Mouse (Mus musculus) hindbrain, embryonic 14.5 days (tissue): ENCODE data around the gene Efs. TPM values are rescaled to one million over a fixed set of nuclear protein-coding genes. Genes with fewer than 3 reads are reported as not detected.

Experiments used
- ATAC-seq: fragments of 200-750 bp; cut with Nextera tagmentation; 2 replicates; pipeline ENCODE4 v1.8.0; 2017; ENCODE audit warnings: moderate number of reproducible peaks, mild to moderate bottlenecking, moderate TSS enrichment, moderate library complexity; ENCODE audit not compliant: low FRiP score
- DNase-seq: peaks from one replicate; pipeline ENCODE4 v3.0.0-alpha.2; 2015; ENCODE audit warnings: low spot score
- H3K27ac ChIP-seq: fragments of 300-500 bp; sonication (generic); 2 replicates; pipeline ENCODE4 v1.5.1; 2014; ENCODE audit warnings: mild to moderate bottlenecking, moderate library complexity
- H3K27me3 ChIP-seq: fragments of 300-500 bp; sonication (generic); 2 replicates; pipeline ENCODE4 v1.6.1; 2014; ENCODE audit warnings: mild to moderate bottlenecking, low read length, mixed read lengths; ENCODE audit not compliant: control insufficient read depth, insufficient read depth
- H3K36me3 ChIP-seq: fragments of 300-500 bp; sonication (generic); replicated peaks from 2 replicates; pipeline ENCODE4 v1.6.1; 2014; ENCODE audit not compliant: control insufficient read depth, insufficient read depth
- H3K4me1 ChIP-seq: fragments of 300-500 bp; sonication (generic); replicated peaks from 2 replicates; pipeline ENCODE4 v1.6.1; 2014; ENCODE audit warnings: antibody characterized with exemption, low read length, mixed read lengths; ENCODE audit not compliant: control insufficient read depth, insufficient read depth
- H3K4me2 ChIP-seq: fragments of 300-500 bp; sonication (generic); replicated peaks from 2 replicates; pipeline ENCODE4 v1.6.1; 2014; ENCODE audit warnings: mild to moderate bottlenecking, moderate library complexity
- H3K4me3 ChIP-seq: fragments of 300-500 bp; sonication (generic); replicated peaks from 2 replicates; pipeline ENCODE4 v1.5.1; 2014; ENCODE audit warnings: mild to moderate bottlenecking, low read length
- H3K9ac ChIP-seq: fragments of 300-500 bp; sonication (generic); 2 replicates; pipeline ENCODE4 v1.6.1; 2014
- H3K9me3 ChIP-seq: fragments of 300-500 bp; sonication (generic); 2 replicates; pipeline ENCODE4 v1.6.1; 2016; ENCODE audit warnings: low read length; ENCODE audit not compliant: control insufficient read depth
- WGBS: fragments of 180-500 bp; shearing (Covaris S2); extraction: QIAGEN DNeasy Blood & Tissue Kit; methylation state at CpG from one replicate; pipeline ENCODE4 v1.1.7; 2014; 5-methylcytosine and 5-hydroxymethylcytosine counted together
- polyA plus RNA-seq: library from polyadenylated mRNA; unstranded; fragments of >200 nt; fragmentation: Nextera tagmentation; extraction: Ambion mirVana; gene quantifications from 2 replicates; pipeline ENCODE4 v1.2.1, GENCODE M21; 2014

Efs gene
- polyA plus RNA-seq, 1 experiment from 2014 or later: 15.6 TPM

DNA sequence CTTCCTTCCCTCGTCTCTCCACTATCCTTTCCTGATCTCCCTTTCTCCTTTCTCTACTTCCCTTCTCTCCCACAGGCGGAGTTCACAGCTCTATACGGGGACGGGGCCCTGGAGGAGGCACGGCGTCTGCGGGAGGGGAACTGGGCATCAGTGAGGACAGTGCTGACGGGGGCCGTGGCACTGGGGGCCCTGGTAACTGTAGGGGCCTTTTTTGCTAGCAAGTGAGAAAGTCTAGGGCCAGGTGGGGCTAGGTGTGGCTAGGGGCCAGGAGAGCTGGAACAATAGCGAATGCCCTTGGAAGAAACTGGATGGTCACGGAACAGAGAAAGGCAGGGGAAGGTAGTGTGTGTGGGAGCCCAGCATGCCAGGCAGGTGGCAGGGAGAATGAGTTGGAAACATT lies 40.6 kb downstream of the Efs start:
- H3K27ac ChIP-seq: no peak overlapping the region
- H3K36me3 ChIP-seq: peaks cover 16% of the 10 kb centered on the region
- DNase-seq: no peak
- no peak for ATAC-seq
- H3K4me1 ChIP-seq: peaks cover 21% of the 10 kb centered on the region
- H3K27me3 ChIP-seq: no peaks in the 10 kb centered on the region
- no peak overlapping the region for H3K4me3 ChIP-seq
- peak overlapping the region; percentile 81 for H3K4me2 ChIP-seq
- no peaks in the 10 kb centered on the region for H3K9me3 ChIP-seq
- 92% methylated on average over 11 of the region's 11 CpGs for WGBS
- 0 out of 2 replicates have a peak overlapping the region, but pooled peaks have one; percentile 90 for H3K9ac ChIP-seq

DNA sequence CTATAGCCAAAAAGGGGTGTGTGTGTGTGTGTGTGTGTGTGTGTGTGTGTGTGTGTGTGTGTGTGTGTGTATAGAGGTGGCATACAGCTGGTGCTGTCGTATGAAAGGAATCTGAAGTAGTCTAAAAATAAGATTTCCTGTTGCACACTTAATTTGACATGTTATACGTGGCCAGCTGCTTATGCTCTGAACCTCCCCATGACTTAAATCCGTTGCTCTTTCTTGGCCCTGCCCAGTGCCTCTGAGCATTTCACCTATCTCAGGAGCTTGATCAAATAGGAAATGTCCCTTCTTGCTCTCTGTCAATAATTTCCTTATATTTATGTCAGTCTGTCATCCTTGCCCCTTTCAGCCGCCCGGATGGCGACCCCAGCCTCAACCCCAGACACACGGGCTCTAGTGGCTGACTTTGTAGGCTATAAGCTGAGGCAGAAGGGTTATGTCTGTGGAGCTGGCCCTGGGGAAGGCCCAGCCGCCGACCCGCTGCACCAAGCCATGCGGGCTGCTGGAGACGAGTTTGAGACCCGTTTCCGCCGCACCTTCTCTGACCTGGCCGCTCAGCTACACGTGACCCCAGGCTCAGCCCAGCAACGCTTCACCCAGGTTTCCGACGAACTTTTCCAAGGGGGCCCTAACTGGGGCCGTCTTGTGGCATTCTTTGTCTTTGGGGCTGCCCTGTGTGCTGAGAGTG lies 41.8 kb downstream of the Efs start:
- Histone ChIP-seq H3K9me3 (no peaks in the 10 kb centered on the region), H3K27ac (0 out of 2 replicates have a peak overlapping the region, but pooled peaks have one; percentile 93), H3K4me1 (peaks cover 21% of the 10 kb centered on the region), H3K4me3 (peak overlapping the region; percentile 51), H3K4me2 (peak overlapping the region; percentile 81), H3K27me3 (no peaks in the 10 kb centered on the region), H3K36me3 (peaks cover 16% of the 10 kb centered on the region), H3K9ac (peak overlapping the region; percentile 90)
- WGBS: 33% methylated on average over 21 of the region's 21 CpGs
- no peak for ATAC-seq
- no peak for DNase-seq

DNA sequence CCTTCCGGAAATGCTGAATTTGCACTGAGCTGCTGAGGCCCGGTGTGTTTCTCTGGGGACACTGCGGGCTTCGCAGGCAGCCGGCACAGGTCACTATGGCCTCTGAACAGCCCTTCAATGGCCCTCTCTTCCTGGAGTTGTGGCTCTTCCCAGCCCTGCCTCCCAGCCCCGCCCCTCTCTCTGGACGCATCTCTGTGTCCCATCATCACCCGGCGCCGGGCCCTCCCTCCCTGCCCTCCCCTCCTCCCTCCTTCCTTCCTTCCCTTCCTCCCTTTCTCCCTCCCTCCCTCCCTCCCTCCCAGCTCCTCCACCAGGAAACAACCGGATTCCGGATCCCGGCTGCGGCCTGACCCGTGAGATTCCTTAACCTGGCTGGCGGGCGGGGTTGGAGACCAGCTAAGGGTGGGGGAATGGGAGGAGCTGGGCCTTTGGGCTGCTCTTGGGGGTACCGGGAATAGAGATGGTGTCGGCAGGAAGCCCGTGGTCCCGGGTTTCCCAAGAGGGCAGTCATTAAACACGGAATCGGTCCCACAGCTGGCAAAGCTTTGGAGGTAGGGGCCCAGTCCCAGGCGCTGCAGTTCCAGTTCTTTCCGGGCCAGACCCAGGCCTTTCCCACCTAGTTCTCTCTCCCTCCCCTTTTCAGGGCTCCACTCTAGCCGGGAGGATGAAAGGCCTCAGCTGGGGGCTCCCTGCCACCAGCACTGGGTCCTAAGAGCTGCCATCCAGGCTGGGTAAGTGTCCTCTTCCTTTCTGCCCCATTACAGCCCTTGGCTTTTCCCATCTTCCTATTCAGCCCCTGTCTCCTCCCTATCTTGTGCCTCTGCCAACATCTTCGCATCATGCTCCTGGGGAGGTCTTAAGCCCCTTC lies 42.5 kb downstream of the Efs start, which contains the start of the genes Bcl2l2 and Gm20521:
TSS of gene Bcl2l2 (plus strand) at position 224 of the 868 bp plus-strand sequence.
TSS of gene Gm20521 (plus strand) at position 288 of the 868 bp plus-strand sequence.
- DNase-seq: peak; percentile 75
- Histone ChIP-seq H3K9me3 (no peaks in the 10 kb centered on the region), H3K27me3 (peaks cover 3% of the 10 kb centered on the region; the same call in 1 of the 2 replicates), H3K4me1 (peaks cover 21% of the 10 kb centered on the region), H3K36me3 (peaks cover 16% of the 10 kb centered on the region), H3K27ac (peak within 1 kb of the TSS; percentile 93), H3K4me2 (peak within 1 kb of the TSS; percentile 81), H3K4me3 (peak within 1 kb of the TSS; percentile 51), H3K9ac (peak within 1 kb of the TSS; percentile 90)
- ATAC-seq: peak; percentile 88
- 1% methylated on average over 27 of the region's 27 CpGs for WGBS

DNA sequence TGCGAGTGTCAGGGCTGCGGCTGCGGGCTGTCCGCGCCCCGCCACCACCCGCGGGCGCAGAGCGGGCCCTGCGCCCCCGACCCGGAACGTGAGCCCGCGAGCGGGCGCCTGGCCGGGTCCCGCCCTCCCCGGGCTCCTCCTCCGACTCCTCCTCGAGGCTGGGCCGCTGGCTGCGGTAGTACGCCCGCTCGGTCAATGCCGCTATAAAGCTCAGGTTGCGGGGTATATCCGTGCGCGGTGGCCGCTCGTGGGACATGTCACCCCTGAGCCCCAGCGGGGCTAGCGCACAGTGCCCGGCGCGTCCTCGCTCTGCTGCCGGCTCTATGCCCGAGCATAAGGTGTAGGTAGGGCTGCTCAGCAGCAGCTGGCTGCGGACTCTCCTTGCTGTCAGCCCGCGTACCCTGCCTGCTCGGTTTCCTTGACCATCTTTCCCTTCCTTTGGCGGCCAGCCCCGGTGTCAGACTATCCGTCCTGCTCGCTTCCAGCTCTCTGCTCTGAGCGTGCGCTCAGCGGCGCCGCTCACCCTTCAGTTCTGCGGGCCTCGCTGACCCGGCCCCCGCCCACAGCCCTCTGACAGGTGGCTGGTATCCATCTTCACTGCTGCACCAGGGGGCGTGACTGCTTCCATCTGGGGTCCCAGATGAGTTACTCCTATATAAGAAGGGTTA lies 48.7 kb downstream of the Efs start, which contains the start of gene Ppp1r3e:
TSS of gene Ppp1r3e (minus strand) at position 503 of the 668 bp plus-strand sequence.
- peaks cover 6% of the 10 kb centered on the region; the same call in 1 of the 2 replicates for H3K27me3 ChIP-seq
- H3K4me2 ChIP-seq: peak within 1 kb of the TSS; percentile 92
- H3K9ac ChIP-seq: peak within 1 kb of the TSS; percentile 86
- 1% methylated on average over 55 of the region's 61 CpGs for WGBS
- peak; percentile 57 for DNase-seq
- ATAC-seq: peak; percentile 71
- H3K4me3 ChIP-seq: peak within 1 kb of the TSS; percentile 71
- H3K9me3 ChIP-seq: no peaks in the 10 kb centered on the region
- peaks cover 3% of the 10 kb centered on the region; the same call in 1 of the 2 replicates for H3K36me3 ChIP-seq
- H3K27ac ChIP-seq: peak within 1 kb of the TSS; percentile 95
- H3K4me1 ChIP-seq: peaks cover 8% of the 10 kb centered on the region; the same call in 1 of the 2 replicates

DNA sequence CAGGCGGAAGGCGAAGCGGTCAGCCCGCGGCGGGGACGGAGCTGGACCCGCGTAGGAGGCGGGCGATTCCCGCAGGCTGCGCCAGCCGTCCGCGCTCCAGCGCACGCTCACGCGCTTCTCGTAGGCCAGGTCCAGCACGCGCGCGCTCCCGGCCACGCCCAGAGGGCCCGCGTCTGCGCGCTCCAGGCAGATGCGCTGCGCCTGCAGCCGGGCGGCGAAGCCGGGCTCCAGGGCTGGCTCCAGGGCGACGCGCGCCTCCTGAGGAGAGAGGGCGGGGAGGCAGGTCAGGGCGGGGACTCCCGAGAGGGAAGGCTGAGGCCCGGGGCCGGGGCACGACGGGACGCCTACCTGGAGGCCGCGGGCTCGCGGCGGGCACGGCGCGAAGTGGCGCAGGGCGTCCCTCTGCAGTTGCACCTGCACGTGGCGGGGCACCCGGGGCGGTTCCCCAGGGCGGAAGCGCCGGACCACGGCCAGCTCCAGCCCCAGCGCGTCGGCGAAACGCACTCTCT lies 49.3 kb downstream of the Efs start:
- ATAC-seq (peak; percentile 91), DNase-seq (peak; percentile 92)
- H3K4me3 ChIP-seq: peak overlapping the region; percentile 71
- WGBS: under 1% methylated on average over 65 of the region's 72 CpGs
- peaks cover 8% of the 10 kb centered on the region; the same call in 1 of the 2 replicates for H3K4me1 ChIP-seq
- peak overlapping the region; percentile 92 for H3K4me2 ChIP-seq
- peak overlapping the region; percentile 95 for H3K27ac ChIP-seq
- peaks cover 7% of the 10 kb centered on the region for H3K36me3 ChIP-seq
- peak overlapping the region; percentile 86 for H3K9ac ChIP-seq
- peaks cover 6% of the 10 kb centered on the region; the same call in 1 of the 2 replicates for H3K27me3 ChIP-seq
- no peaks in the 10 kb centered on the region for H3K9me3 ChIP-seq

DNA sequence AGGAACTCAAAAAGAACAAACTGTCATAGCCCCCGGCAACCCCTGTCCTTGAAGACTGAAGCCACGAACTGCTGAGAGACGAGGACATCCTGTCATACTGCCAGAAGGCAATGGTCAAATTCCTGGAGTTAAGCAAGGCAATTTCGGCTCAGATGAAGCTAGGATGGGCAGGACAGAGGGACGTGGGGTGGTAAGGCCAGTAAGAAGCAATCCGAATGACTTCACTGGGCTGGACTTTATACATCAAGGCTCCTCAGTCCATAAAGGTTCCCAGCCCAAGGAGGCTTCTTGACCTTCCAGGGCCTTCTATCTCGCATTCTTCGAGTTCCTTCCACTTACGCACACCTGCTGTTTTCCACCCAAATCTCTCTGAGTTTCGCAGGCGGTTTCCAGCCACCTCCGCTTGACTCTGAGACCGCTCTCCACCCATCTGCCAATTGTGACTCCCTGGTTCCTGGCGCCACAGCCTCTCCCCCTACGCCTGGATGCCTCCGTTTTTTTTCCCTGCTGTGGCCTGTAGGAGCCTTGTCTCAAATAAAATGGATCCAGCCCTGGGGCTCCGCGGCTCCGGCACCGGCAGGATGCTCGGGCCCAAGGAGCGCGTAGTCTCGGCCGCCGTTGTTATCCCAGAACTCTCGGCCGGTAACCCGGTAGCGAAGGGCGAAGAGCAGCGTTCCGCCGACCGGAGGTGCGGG lies 49.9 kb downstream of the Efs start:
- Histone ChIP-seq H3K27me3 (peaks cover 6% of the 10 kb centered on the region; the same call in 1 of the 2 replicates), H3K4me1 (peaks cover 8% of the 10 kb centered on the region; the same call in 1 of the 2 replicates), H3K36me3 (peaks cover 7% of the 10 kb centered on the region), H3K27ac (peak overlapping the region; percentile 95), H3K4me2 (peak overlapping the region; percentile 92), H3K9me3 (no peaks in the 10 kb centered on the region), H3K4me3 (peak overlapping the region; percentile 71), H3K9ac (peak overlapping the region; percentile 86)
- 2% methylated on average over 35 of the region's 36 CpGs for WGBS
- DNase-seq (peak; percentile 25), ATAC-seq (peak; percentile 74)

DNA sequence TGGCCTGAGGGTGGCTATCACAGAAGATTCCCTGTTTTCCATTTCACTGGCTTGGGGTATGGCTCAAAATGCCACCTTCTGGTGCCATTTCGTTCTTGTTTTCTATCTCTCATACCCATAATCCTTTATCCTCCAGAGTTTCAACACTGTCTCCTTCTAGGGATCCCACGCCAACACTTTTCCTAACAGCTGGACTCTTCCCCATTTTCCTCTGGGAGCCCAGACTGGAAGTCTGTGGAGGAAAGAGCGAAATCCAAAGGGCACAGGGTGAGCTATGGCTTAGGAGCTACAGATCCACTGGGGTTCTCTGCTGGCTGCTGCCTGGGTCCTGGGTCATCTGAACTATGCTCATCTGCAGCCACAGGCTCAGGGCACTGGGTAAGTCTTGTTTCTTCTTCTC lies 51.8 kb downstream of the Efs start:
- Histone ChIP-seq H3K9ac (no peak overlapping the region), H3K9me3 (no peaks in the 10 kb centered on the region), H3K4me2 (no peak overlapping the region), H3K27ac (no peak overlapping the region), H3K4me3 (no peak overlapping the region), H3K4me1 (peaks cover 8% of the 10 kb centered on the region; the same call in 1 of the 2 replicates), H3K36me3 (peaks cover 7% of the 10 kb centered on the region), H3K27me3 (peaks cover 6% of the 10 kb centered on the region; the same call in 1 of the 2 replicates)
- ATAC-seq (no peak), DNase-seq (no peak)
- 89% methylated on average over 3 of the region's 3 CpGs for WGBS

DNA sequence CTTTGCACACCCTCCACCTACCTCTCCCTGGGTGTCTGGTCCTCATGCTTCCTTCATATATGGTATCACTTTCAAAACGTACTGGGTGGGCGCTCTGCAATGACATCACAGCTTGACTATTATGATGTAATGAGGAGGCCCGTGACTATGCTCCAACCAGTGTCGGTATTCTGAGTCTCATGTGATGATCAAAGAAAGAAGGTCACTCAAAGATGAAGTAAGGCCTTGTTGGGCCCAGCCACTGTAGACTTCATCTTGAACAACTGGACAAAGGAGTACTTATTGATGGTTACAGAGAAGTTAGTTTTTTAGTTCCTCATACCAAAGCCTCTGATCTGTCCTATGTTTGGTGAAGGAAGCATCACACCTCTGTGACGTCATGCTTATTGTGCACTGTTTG lies 55.1 kb downstream of the Efs start, which contains the start of gene Homez:
TSS of gene Homez (minus strand) at position 101 of the 400 bp plus-strand sequence.
- peaks cover 8% of the 10 kb centered on the region; the same call in 1 of the 2 replicates for H3K4me1 ChIP-seq
- WGBS: 88% methylated on average over 5 of the region's 5 CpGs
- H3K36me3 ChIP-seq: peaks cover 7% of the 10 kb centered on the region
- ATAC-seq: no peak
- H3K27ac ChIP-seq: no peak within 1 kb of the TSS
- DNase-seq: no peak
- no peak within 1 kb of the TSS for H3K4me3 ChIP-seq
- no peaks in the 10 kb centered on the region for H3K9me3 ChIP-seq
- no peaks in the 10 kb centered on the region for H3K27me3 ChIP-seq
- H3K9ac ChIP-seq: no peak within 1 kb of the TSS
- H3K4me2 ChIP-seq: no peak within 1 kb of the TSS
